Mouse (Mus musculus): ENCODE data around the gene Cacna1a.

DNA sequence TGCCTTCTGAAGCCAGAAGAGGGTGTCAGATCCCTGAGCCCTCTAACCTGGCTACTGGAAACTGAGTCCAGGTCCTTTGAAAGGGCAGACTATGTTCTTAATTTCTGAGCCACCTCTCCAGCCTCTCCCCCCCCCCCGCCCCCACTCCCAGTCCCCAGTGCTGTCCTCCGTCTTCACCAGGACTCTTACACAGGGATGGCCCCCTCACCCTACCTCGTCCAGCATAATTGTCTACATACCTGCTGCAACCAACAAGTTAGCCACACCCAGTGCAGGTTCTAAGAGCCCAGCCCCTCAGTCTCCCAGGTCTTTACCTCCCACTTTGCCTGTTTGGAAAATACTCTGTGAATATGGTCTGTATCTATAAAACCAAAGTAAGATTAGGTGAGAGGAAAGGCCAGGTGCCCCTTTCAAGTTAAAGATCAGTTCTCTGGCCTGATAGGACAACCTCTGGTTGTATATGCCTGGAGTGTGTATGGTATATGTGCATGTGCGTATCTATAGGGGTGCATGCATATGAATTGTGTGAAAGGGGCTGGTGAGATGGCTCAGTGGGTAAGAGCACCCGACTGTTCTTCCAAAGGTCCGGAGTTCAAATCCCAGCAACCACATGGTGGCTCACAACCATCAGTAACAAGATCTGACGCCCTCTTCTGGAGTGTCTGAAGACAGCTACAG lies 252.5 kb downstream of the Cacna1a start:
- TF ChIP-seq CTCF (IDR thresholded peaks at IDR 0.05; ENCODE audit: borderline replicate concordance, extremely low read depth, insufficient read depth, insufficient read length): no peak
- TF ChIP-seq POLR2A (IDR thresholded peaks at IDR 0.05; ENCODE audit: borderline replicate concordance, extremely low read depth, insufficient read depth, insufficient read length, poor library complexity, severe bottlenecking): no peak
